Mouse (Mus musculus) Muller cell, postnatal 12 days (primary cell): ENCODE results near the gene Kdm5c.
"Not testable (repeated sequence)": the region's sequence is repeated elsewhere in the genome, so short reads cannot be mapped to it uniquely, and the experiment has no call there.

Experiments used
- DNase-seq: peaks from one replicate; pipeline ENCODE4 v3.0.0-alpha.2; 2015; ENCODE audit errors: inconsistent ontology term

Kdm5c gene

GRCm38 (mm10) chrX:152287026-152287425 lies 54.2 kb downstream of the Kdm5c start:
- DNase-seq, result not testable (repeated sequence)

GRCm38 (mm10) chrX:152306224-152306623 lies 73.4 kb downstream of the Kdm5c start:
- DNase-seq, result no peak

- DNase-seq, result no peak
These were observed 74.6 kb downstream of the Kdm5c start for GRCm38 (mm10) chrX:152307371-152307770.

GRCm38 (mm10) chrX:152307942-152308341 lies 75.1 kb downstream of the Kdm5c start:
- DNase-seq, result no peak

GRCm38 (mm10) chrX:152320535-152320934 lies 87.7 kb downstream of the Kdm5c start:
- no peak for DNase-seq

- peak; percentile 9 for DNase-seq
These were observed 90.0 kb downstream of the Kdm5c start for GRCm38 (mm10) chrX:152322776-152323175.

- no peak for DNase-seq
These were observed 90.8 kb downstream of the Kdm5c start for GRCm38 (mm10) chrX:152323584-152323983.
